Mouse (Mus musculus) B cell, adult (primary cell): ENCODE results near the gene Rbl1. TPM values are rescaled to one million over a fixed set of nuclear protein-coding genes. Genes with fewer than 3 reads are reported as not detected.

ENCODE experiments used
- total RNA-seq: library from RNA; stranded (reverse); gene quantifications from 4 replicates; pipeline ENCODE4 v1.2.4, GENCODE M21; 2023; ENCODE audit not compliant: inconsistent age

Rbl1 gene
- total RNA-seq, result 16.1 to 21.2 TPM (median 18.4 TPM) in 4 replicates

DNA sequence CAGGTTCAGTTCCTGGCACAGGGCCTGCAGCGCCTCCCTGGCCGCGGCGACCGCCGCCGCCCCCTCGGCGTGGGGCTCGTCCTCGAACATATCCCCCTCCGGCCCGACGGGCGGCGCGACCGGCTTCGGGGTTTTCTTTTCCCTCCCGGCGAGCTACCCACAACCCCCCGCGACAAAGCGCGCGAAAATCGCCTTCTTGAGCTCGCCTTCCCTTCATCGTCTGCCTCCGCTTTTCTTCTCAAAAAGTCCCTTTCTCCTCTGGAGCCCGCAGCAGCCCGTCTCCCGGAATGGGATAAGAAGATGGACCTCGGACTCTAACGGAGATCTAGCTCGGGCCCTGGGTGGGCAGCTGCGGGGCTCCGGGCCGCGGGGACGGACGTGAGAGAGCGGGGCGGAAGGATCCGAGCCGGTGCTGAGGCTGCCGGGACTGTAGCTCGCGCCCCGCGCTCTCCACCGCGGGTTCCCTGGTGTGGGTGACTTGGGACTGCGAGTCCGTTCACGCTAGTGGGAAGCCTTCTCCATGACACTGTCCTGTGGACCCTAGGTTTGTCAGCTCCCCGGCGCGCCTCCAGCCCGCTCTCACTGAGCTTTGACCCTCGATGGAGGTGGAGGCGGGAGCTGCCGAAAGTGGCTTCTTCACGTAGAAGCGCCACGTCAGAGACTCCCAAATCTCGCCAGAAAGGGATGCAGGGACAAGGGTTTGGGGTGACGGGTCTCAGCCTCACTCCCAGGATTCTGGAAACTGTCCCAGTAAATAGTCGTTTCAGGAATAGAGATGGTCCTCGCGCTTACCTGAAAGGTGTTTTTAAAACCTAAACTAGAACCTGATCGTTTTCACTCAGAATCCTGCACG is at the start of gene Rbl1:
TSS of gene Rbl1 (minus strand) at position 169 of the 853 bp plus-strand sequence.

DNA sequence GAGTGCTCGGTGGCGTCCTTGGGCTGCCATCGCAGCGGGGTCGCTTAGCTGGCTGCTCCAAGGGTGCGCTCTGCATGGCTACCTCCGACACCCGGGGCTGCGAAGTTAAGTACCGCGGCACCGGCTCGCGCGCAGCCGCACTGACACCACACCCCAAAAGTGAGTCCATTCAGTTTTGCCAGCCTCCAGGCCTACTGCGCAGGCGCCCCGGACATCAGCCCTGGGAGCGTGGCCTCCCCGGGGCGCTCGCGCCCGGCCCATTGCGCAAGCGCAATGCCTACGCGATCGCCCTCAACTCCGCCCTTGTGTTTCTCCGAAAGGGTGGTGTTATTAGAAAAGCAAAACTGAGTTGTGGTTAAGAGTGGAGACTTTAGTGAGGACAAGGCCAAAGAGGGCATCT is 69.3 kb downstream of the Rbl1 start, which contains the start of gene Samhd1:
TSS of gene Samhd1 (minus strand) at position 252 of the 400 bp plus-strand sequence.

Other genes starting within 250 kb of the Rbl1 start
- gene Ndrg3, start 212.5 kb downstream of the Rbl1 start, total RNA-seq, result 32.0 to 36.6 TPM (median 35.1 TPM) in 4 replicates
- 23.4 to 30.3 TPM (median 26.0 TPM) in 4 replicates for gene Dsn1, start 197.4 kb downstream of the Rbl1 start, total RNA-seq
- gene Soga1, start 125.3 kb downstream of the Rbl1 start, total RNA-seq, result 0.26 to 0.81 TPM (median 0.65 TPM) in 4 replicates
- gene Tldc2, start 117.5 kb downstream of the Rbl1 start, total RNA-seq, result not detected in 4 replicates
- gene Samhd1, start 69.3 kb downstream of the Rbl1 start, total RNA-seq, result 476 to 530 TPM (median 508 TPM) in 4 replicates
- gene Rpn2, start 74.5 kb upstream of the Rbl1 start, total RNA-seq, result 109 to 123 TPM (median 112 TPM) in 4 replicates
- 0.30 to 0.74 TPM (median 0.50 TPM) in 4 replicates for gene Mroh8, start 75.0 kb upstream of the Rbl1 start, total RNA-seq
- not detected in 4 replicates for gene Ghrh, start 143.0 kb upstream of the Rbl1 start, total RNA-seq
- gene Manbal, start 163.1 kb upstream of the Rbl1 start, total RNA-seq, result 16.8 to 22.1 TPM (median 21.1 TPM) in 4 replicates
- gene Src, start 213.9 kb upstream of the Rbl1 start, total RNA-seq, result 1.5 to 2.1 TPM (median 1.8 TPM) in 4 replicates